Mouse (Mus musculus): Measurements from ENCODE around the gene 1700022I11Rik.

The 1700022I11Rik gene

DNA sequence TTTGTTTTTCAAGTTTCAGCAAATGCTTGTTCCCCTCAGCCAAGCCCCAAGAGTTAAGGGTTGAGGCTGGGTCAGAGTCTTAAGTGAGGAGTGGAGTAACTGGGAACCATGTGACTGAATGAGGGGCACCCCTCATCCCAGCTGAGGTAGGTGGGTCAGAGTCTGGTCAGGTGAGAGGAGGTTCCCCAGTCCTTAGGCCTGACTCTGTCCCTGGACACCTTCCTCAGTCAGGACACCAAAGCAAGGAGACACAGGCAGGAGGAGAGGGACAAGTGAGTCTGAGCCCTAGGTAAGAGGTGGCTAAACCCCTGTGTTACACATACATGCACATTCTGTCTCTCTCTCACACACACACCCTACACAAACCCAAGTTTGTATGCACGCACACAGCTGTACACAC lies 63.1 kb downstream of the 1700022I11Rik start:
- DNase-seq (ENCODE audit: inconsistent ontology term), result no peak
